Comparison of ENCODE assay signal across 18 mouse cellular contexts in genomic region chr9:65743322-65743721, GRCm38 (mm10).
DNase-seq lines count a peak whose midpoint lies in the region; ATAC-seq lines count a peak whose summit lies in the region.
"Had no signal": no experiment of that assay in that cellular context is flagged by ENCODE, and none has a peak within 500 bp of the region (broad histone marks: within the 10 kb centered on the region; RNA-seq: fewer than 3 reads in every experiment).

No protein-coding gene starts in this region.

- peak overlapping the region; percentile 90 for H3K27ac ChIP-seq in heart, embryonic 13.5 days (replicated peaks)
- H3K27ac ChIP-seq in neural tube, embryonic 13.5 days (replicated peaks): peak overlapping the region; percentile 89
- peak overlapping the region; percentile 90 for H3K27ac ChIP-seq in midbrain, embryonic 14.5 days (replicated peaks; ENCODE audit: low read depth, low read length)
- H3K27ac ChIP-seq: embryonic facial prominence, embryonic 10.5 days; liver, embryonic 15.5 days; stomach, embryonic 15.5 days had no signal

- ATAC-seq in heart, embryonic 13.5 days (ENCODE audit: extremely low read depth, insufficient number of reproducible peaks, low FRiP score, low TSS enrichment): no peak
- ATAC-seq in neural tube, embryonic 13.5 days (ENCODE audit: low read depth): 0 out of 2 replicates have a peak, but pooled peaks have one; percentile 6
- ATAC-seq in midbrain, embryonic 14.5 days (ENCODE audit: low FRiP score, low TSS enrichment): no peak
- no peak for ATAC-seq in megakaryocyte progenitor cell, adult 5-6 weeks (replicated peaks; ENCODE audit: poor library complexity)
- ATAC-seq: inflammation-experienced regulatory T-cells, adult 6 months had no signal

- no peak overlapping the region for H3K4me3 ChIP-seq in heart, embryonic 13.5 days
- H3K4me3 ChIP-seq in neural tube, embryonic 13.5 days: no peak overlapping the region
- H3K4me3 ChIP-seq in midbrain, embryonic 14.5 days (replicated peaks; ENCODE audit: low read depth, low read length): no peak overlapping the region
- H3K4me3 ChIP-seq: embryonic facial prominence, embryonic 10.5 days; liver, embryonic 15.5 days; megakaryocyte, embryonic 14.5 days; myocyte; stomach, embryonic 15.5 days had no signal

- no peak overlapping the region for H3K4me2 ChIP-seq in heart, embryonic 13.5 days
- H3K4me2 ChIP-seq in neural tube, embryonic 13.5 days: no peak overlapping the region
- H3K4me2 ChIP-seq in midbrain, embryonic 14.5 days (ENCODE audit: low read length): no peak overlapping the region
- H3K4me2 ChIP-seq: liver, embryonic 15.5 days; stomach, embryonic 15.5 days had no signal

- H3K9me3 ChIP-seq in heart, embryonic 13.5 days: no peaks in the 10 kb centered on the region
- H3K9me3 ChIP-seq in neural tube, embryonic 13.5 days: no peaks in the 10 kb centered on the region
- H3K9me3 ChIP-seq in midbrain, embryonic 14.5 days (ENCODE audit: control insufficient read depth, low read length): no peaks in the 10 kb centered on the region
- H3K9me3 ChIP-seq: embryonic facial prominence, embryonic 10.5 days; liver, embryonic 15.5 days; megakaryocyte, embryonic 14.5 days; stomach, embryonic 15.5 days had no signal

- H3K4me1 ChIP-seq in heart, embryonic 13.5 days: peaks cover 36% of the 10 kb centered on the region
- H3K4me1 ChIP-seq in neural tube, embryonic 13.5 days (replicated peaks): peaks cover 47% of the 10 kb centered on the region
- peaks cover 45% of the 10 kb centered on the region for H3K4me1 ChIP-seq in midbrain, embryonic 14.5 days (ENCODE audit: control insufficient read depth, insufficient read depth, low read length)

- intact Hi-C loops in heart, postnatal 36 days (cut with DNase I): no loop called here

- H3K27me3 ChIP-seq in heart, embryonic 13.5 days (replicated peaks): no peaks in the 10 kb centered on the region
- H3K27me3 ChIP-seq in neural tube, embryonic 13.5 days: no peaks in the 10 kb centered on the region
- no peaks in the 10 kb centered on the region for H3K27me3 ChIP-seq in midbrain, embryonic 14.5 days (ENCODE audit: control insufficient read depth, insufficient read depth, low read length)
- H3K27me3 ChIP-seq: liver, embryonic 15.5 days; megakaryocyte, embryonic 14.5 days; stomach, embryonic 15.5 days had no signal

- peaks cover 7% of the 10 kb centered on the region; the same call in 1 of the 2 replicates for H3K36me3 ChIP-seq in heart, embryonic 13.5 days
- H3K36me3 ChIP-seq in neural tube, embryonic 13.5 days: no peaks in the 10 kb centered on the region
- no peaks in the 10 kb centered on the region for H3K36me3 ChIP-seq in midbrain, embryonic 14.5 days (ENCODE audit: control insufficient read depth, insufficient read depth, low read length)
- H3K36me3 ChIP-seq: liver, embryonic 15.5 days; stomach, embryonic 15.5 days had no signal

- no peak overlapping the region for H3K9ac ChIP-seq in heart, embryonic 13.5 days
- no peak overlapping the region for H3K9ac ChIP-seq in neural tube, embryonic 13.5 days
- no peak overlapping the region for H3K9ac ChIP-seq in midbrain, embryonic 14.5 days (replicated peaks; ENCODE audit: low read length)
- H3K9ac ChIP-seq: liver, embryonic 15.5 days; stomach, embryonic 15.5 days had no signal

- no peak for DNase-seq in heart, postnatal 36 days
- DNase-seq in neural tube, embryonic 10.5 days (ENCODE audit: extremely low spot score, low spot score): no peak
- no peak for DNase-seq in midbrain, embryonic 14.5 days
- DNase-seq in lung, postnatal 36 days: no peak
- DNase-seq: B cell, adult 2 months; gastrocnemius, postnatal 10 days; kidney, adult 2 months; retina, postnatal 1 day; thymus, adult 18-20 months had no signal
